Mouse (Mus musculus) thymus, postnatal 36 days (tissue): Measurements from ENCODE around the gene Exoc4.

Source experiments
- DNase-seq, 2 experiments: peaks; one replicate each; pipeline ENCODE4 v3.0.0; 2022; ENCODE audit warnings: mixed read lengths in 2 of 2

Exoc4 gene

DNA sequence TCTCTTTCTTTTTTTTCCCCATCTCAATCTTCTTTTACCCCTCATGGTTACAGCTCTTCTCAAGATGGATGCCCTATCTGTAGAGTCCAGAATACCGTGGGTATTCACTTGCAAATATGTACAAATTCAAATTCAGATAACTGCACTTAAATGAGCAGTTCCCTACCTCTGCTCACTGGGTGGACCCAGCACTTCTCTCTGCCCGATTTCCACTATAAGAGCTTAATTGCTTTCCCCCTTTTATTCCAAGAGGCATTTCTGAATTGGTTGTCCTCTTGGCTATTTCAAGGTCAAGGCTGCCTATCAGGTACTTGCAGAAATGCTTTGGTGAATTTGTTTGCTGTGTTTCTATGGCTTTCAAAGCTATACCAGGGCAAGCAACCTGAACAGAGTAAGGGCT, 521.1 kb downstream of the Exoc4 start:
- DNase-seq = no peak

DNA sequence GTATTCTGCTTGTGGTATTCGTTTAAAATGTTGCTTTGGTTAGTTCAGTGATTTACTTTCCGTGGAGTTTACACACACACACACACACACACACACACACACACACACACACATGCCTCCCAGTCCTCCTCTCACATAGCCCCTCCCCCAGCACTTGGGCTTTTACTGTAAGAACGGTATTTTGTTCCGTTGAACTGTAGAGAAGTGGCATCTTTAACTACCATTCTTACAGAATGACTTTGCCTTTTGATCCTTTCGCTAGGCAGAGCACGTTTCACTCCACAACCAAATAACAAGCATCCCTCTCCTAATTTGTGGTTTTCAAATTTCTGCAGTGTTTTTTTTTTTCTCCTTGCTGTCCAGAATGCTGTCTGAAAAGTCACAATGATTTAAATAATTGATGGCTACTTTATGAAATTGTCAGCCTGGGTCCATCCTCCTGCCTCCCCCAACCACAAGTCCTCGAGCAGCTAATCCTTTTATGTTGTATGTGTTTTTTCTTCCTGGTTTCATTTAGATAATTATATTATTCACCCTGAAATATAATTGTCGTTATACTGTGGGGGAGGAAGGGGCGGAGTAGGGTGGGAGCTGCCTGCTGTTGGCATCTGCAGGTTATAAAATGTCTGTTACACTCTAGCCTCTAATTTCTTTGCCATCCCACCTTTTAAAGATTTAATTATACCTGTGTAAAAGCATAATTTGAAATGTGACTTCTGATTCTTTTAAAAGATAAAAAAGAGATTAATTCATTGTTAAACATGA, 523.8 kb downstream of the Exoc4 start:
- DNase-seq = peak in 1 of 2 experiments; percentile 15

DNA sequence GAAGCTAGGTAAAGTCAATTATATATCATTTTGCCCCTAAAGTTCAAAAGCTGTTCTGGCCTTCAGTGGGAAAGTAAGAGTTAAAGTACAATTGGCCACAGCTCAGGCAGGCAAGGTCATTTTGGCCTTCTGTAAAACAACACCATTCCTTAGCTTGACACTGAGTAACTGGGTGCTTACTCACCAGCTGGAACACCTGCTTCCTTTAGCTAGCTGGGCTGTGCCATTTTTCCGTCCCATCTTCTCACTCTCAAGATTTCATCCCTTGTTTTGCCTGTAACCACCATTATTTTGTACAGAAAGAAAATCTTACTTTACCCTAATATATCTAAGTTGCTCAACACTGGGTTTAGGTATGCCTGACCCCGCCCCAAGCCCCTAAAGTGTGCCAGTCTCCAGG, 543.7 kb downstream of the Exoc4 start:
- no peak for DNase-seq

DNA sequence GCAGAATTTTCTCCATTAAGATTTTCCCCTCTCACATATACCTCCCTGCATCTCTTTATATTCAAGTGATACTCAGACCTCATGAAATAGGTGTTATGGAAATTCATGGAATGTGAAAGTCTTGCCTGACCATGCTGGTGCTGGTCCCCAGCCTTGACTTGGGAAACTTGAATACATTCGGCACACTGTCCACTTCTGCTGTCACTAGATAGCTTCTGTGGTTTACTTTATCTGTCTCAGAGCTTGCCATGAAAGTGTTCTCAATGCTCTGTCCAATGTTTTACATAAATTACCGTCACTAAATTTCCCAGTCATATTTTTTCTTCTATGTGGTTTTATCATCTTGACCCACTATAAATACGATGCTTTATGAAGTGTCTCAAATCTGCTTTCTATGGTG, 552.4 kb downstream of the Exoc4 start:
- no peak for DNase-seq

DNA sequence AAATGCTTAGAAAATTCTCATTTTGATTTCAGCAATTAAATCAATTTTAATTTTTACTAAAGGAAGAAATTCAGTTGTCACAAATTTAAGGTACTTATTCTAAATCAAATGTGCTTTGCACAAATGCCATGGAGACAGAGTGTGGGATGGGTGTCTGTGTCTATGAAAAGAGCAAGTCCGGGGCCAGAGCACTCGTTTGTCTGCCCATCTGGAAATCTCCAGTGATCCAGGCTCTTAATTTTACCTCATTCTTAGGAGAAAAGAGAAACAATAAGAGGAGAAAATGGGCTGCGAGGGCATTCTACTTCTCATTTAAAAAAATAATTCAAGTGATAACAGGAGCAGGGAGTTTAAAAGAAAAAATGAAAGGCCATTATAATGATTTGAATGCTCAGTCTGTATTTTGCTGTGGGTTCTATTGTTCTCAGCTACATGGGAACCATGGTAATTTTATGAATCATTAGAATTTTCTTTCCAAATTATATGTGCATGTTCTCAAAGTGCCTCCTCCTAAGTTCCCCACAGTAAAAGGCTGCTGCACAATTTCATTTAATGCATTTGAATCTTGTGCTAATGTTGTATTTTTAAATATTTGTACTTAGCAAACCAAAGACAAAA, 554.7 kb downstream of the Exoc4 start:
- no peak for DNase-seq

DNA sequence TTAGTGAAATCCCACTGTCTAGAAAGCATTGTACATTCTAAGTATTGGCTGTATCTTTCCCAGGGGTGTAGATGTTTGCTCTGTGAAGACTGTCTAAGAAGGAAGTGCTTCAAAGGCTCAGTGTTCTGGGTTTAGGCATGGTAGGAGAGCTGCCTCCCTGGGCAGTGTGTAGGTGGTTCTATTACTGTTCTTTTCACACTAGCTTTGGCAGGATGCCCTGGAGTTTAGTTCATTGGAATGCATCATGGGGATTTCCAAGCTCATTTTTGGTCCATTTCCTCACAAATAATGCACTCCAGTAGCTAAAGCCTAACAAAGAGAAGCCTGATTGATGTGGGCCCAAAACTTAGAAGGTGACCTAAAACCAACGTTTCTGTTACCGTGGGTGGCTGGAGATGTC, 555.9 kb downstream of the Exoc4 start:
- no peak for DNase-seq

DNA sequence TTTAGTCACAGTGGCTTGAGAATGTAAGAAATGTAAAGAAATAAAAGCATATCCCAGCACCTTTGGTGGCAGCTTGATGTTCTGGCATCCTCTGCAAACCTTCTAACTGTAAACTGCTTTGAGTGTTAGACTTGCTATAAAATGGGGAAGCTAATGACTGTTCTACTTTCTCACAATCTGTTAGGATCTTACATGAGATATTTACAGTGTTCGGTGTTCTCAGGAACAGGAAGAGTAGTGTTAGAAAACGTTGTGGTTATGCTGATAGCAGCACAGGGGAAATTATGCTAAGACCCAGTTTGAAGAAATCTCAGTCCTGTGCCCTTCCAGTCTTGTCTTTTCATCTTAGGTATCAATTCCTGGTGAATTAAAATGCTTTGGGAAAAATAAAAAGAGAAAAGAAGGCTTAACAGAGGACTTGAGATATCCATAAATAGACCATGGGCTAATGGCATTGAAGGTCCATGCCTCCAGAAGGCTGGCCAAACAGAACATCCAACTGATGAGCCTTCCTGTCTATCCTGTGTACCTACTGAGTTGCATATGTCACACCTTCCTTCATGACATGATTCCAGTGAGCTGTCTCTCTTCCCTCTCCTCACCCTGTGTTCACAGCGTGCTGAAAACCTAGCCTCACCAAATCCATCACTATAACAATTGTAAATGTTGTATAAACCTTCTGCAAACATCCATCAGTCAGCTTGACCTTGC, 557.3 kb downstream of the Exoc4 start:
- no peak for DNase-seq

DNA sequence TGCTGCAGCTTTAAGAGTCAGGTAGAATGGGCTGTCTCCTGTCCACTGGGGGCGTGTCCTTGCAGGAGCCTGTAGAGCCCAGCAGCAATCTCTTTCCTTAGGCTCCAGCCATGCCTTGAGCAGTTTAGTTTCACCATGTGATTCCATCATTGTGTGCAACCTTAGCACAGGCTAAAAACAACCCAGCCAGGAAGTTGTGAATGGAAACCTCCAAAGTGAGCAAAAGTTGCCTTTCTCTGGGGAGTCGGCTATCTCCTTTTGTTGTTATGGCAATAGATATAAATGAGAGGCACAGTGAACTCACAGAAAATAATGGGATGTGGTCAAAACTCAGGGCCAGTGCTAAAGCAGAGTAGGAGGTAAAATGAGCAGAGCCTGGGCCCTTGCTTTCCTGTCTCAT, 565.5 kb downstream of the Exoc4 start:
- DNase-seq = no peak

DNA sequence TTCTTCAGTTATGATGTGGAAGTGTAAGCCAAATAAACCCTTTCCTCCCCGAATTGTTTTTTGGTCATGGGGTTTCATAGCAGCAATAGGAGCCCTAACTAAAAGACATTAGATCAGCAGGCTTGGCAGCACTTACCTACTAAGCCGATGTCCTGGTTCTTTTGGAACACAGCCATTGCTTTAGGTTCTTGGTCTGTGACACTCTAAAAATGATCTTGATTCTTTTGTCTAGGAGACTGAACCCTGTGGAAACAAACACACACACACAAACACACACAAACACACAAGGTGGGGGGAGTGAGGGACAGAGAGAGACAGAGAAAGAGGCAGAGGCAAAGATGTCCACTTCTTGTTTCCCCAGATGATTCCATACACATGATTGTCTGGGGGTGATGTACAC, 574.3 kb downstream of the Exoc4 start:
- DNase-seq = no peak

DNA sequence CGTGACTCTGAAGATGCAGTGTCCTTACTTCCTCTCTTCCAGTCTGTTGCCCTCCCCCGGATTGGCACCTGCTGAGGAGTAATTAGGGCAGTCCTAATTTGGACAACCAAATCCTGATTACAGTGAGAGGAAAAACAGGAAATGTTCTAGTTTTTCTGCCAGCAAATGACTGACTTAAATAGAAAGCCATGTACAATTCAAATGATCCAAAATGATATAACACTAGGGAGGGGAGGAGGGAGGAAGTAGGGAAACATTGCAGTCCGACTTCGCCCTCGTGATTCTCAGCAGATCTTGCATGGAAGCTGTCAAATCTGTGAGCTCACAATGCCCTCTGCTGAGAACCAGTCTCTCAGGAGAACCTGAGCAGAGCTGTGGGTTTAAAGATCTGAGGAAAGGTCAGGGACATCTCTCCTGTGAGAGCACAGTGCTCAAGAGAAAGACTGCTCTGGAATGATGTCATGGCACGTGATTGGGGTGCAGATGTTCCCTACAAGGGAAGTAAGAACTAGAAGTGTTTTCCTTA, 575.0 kb downstream of the Exoc4 start:
- no peak for DNase-seq

DNA sequence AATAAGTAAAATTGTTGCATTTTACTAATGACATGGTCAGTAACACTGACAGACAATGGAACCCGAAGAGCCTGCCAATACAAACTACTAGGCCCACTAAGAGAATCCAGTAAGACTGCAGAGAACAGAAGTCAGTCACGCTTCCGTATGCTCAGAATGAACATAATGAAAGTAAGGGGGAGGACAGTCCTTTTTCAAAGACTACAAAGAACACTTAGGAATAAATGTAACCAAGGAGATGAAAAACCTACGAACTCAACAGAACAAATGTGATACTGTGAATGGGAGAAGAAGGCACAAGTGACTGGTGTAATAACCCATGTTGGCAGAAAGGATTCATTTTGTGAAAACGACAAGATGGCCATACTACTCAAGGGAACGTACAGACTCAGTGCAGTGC, 579.6 kb downstream of the Exoc4 start:
- no peak for DNase-seq

DNA sequence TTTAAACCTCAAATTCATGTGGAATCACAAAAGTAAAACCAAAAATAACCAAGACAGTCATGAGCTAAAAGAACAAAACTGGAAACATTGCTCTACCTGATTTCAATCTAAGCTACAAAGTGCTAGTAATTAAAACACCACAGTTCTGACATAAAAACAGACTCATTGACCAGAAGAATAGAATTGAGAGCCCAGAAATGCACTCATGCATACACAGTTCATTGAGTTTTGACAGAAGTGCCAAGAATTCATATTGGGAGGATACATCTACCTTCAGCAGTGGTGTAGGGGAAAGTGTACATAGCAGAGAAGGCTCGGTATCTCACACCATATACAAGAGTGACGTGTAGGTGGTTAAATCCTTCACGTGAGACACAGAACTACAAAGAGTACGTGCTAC, 580.4 kb downstream of the Exoc4 start:
- no peak for DNase-seq

DNA sequence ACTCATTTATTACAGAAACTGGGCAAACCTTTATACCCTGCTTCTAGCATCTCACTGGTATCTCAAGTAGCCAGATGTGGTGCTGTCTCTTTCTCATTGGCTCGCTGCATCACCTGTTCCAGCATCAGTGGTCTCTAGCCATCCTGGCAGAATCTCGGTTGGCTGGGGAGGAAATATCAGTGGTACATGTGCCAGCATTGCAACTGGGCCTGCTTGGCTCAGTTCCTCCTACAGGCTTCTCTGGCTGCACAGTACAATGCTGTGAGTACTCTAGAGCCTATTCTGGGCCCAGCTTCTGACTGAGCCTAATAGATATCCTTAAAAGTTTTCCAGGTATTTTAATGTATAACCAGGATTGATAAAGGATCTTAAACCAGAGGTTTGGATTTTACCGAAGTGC, 582.4 kb downstream of the Exoc4 start:
- no peak for DNase-seq

DNA sequence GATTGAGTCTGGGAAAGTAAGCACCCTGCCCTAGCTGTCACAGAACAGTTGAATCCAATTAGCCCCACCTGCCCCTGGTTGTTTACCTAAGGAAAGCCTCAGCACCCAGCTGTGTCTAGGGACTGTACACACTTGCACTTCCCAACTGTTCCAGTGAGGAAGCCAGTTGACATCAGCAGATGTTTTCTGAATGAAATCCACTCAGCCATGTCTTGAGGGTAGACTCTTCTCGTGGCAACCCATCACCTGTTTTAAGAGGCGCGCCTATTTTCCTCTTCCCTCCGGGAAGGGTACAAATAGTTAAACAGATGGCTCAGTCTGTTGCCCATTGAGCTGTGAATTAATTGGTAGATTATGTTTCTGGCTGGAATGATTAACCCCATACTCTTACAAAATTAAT, 584.1 kb downstream of the Exoc4 start:
- no peak for DNase-seq

DNA sequence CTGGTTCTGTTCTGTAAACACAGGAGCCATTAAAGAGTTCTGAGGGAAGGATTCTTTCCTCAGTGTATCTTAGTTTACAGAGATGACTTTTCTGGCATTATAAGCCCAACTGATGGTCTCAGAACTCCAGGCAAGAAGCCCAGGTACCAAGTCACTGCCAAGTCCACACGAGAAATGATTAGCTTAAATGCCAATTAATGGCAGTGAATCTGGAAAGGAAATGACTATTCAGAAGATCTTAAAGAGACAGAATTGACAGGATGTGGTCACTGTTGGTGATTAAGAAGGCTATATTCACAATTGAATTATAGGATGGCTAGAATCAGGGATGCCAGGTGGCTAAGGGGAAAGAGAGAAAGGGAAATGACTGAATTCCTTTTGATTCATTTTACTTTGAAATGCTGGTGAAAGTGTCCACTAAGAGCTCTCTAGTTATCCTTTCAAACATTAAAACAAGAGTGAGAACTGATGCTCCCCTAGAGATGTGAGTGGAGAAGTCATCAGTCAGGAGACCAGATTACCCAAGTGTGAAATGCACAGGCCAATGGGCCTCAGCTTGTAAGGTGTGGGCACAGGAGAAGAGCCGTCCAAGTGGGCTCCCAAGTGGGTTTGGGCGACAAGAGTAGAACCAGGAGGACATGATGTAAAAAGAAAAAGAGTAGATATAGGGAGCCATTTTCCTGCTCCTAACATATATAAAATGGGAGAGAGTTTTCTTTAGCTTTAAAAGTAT, 587.3 kb downstream of the Exoc4 start:
- no peak for DNase-seq

DNA sequence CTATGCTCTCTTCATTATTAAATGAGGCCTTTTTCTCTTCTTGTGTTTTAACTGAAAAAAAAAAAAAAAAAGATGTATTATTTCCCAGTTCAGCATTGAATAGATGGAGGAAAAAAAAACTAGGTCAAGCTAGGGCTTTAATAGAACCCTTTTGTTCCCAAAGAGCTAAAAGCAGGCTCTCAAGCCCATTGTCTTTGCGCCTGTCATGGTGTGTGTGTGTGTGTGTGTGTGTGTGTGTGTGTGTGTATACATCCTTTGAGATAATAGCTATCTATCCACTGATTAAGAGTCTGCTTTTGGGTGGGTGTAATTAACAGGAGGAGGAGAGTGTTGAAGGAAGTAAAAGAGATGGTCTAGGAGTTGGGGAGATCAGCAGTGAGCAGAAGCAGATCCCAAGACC, 594.0 kb downstream of the Exoc4 start:
- DNase-seq = no peak

DNA sequence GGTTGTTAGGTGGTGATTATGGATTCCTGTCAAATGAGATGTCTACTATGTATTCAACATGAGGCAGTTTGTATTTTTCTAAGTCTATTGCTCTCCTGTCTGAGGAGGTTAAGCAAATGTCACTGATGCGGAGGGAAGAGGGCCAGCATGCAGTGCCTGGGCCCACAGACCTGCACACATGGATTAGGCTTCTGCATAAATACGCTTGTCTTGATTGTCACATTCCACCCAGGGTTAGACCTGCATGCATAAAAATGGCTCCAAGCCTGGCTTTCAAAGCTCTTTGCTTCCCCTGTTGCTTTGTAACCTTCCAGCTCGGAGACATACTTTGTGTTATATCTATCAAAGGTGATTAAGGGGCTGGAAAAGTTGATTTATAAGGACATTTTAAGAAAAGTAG, 610.2 kb downstream of the Exoc4 start:
- DNase-seq = no peak

DNA sequence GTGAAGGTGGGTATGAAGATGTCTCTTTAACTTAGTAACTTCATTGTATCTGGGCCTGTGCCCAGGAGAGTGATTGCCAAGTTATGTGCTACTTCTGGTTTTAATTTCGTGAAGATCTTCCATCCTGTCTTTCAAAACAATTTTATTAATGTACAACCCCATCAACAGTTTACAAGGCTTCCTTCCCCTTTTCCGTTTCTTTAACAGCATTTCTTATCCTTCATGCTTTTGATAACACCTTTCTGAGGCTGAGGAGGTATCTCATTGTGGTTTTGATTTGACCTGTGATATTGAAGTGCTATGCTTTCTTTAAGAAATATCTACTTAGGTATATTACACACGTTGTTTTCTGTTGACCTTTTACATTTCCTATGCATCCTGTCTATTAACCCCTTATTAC, 616.9 kb downstream of the Exoc4 start:
- DNase-seq = no peak

DNA sequence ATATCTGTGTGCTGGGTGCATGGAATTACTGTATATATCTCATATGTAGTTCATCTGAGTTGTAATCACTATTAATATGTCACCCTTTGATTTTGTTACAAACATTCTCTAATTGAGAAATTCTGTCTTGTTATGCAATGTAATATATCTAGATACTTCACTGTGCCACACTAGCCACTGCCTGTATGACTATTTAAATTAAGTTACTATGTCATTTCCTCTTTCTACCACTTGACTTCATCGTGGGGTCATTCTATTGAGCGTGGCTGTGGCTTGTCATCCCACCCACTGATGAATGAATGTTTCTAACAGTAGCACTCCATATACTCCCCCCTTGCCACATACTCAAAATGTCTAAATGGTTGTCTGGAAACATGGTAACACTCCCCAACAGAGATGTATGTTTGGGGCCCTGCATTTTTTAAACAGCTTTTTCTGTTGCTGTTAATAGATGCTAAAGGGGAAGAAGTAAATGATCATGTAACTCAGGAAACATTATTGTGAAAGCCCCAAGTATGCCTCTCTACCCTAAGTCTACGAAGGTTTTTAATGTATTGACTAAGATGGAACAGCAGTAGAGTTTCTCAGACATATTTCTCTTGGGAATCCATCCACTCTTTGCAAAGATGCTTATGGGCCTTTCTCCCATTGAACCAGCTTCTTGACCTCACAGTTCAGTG, 618.2 kb downstream of the Exoc4 start:
- no peak for DNase-seq

DNA sequence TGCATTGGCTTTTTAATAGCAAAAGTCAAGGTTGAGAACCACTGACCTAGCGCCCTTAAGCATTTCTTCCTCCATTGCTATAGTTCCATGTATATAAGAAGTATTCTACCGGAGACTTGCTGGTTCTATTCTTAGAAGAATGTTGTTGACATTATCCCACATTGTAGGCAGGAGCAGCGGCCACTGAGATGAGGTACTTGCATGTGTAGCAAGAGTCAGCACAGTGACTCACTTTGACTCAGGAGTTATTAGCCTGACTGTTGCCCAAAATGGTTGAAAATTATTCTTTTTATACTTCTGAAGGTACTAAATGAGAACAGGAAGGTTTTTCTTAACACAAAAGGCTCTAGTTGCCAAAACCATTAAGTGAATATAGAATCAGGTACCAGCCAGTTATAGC, 620.4 kb downstream of the Exoc4 start:
- no peak for DNase-seq

DNA sequence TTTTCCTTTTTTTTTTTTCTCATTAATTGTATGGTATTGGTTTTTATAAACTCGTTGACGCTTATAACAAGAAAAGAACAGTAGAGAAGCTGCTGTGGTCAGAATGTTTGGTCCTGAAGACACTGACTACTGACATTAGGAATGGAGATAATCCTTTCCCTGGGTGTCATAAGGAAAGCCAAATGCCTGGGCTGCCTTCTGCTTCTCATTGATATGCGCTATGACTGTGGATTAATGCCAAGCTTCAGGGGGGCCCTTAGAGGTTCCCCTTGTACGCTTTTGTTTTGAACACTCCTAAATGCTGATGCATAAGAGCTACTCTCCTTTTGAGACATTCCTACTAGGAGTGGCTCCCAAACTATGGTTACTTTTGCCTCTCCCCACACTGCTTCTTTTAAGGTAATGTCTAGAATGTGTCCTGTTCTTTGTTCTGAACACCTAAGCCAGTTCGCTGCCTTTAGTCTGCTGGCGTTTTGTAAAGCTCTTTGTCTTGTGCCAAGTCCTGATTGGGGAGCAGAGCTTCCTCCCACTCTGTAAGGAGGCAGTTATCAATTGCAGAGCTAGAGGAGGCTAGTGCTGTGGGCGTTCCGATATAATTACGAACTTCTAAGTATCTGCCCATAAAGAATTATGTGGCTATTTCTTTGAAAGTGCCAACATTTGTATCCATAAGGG, 621.7 kb downstream of the Exoc4 start:
- DNase-seq = no peak

DNA sequence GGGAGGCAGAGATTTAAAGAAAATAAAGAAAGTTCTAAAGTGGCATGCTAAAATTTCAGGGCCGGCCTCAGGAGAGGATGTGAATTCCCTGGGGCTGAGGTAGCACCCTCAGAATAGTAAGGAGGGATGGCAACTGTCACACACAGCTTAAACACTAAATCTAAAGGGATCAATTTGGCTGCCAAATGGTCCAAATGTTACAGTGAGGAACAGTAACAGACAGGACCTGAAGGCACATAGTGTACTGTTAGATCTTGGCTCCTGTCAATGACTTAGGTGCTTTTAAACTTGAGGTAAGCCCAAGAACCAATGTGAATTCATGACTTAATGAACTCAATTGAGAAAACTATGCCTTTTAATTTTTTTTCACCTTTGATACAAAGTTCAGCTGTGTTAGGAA, 622.4 kb downstream of the Exoc4 start:
- no peak for DNase-seq
